Mouse (Mus musculus): Measurements from ENCODE around the gene Spire2.
"Not testable (repeated sequence)": the region's sequence is repeated elsewhere in the genome, so short reads cannot be mapped to it uniquely, and the experiment has no call there.

Gene Spire2

GRCm38 (mm10) chr8:123384883-123385540, 52.5 kb downstream of the Spire2 start:
- DNase-seq: peak; percentile 51

GRCm38 (mm10) chr8:123387041-123387440, 54.5 kb downstream of the Spire2 start:
- no peak for DNase-seq

GRCm38 (mm10) chr8:123387801-123388200, 55.3 kb downstream of the Spire2 start:
- no peak for DNase-seq

- DNase-seq: no peak
These were observed 56.5 kb downstream of the Spire2 start for GRCm38 (mm10) chr8:123389026-123389425.

GRCm38 (mm10) chr8:123398308-123398707, 65.8 kb downstream of the Spire2 start:
- no peak for DNase-seq

- DNase-seq: no peak
These were observed 69.4 kb downstream of the Spire2 start for GRCm38 (mm10) chr8:123401936-123402335.

GRCm38 (mm10) chr8:123402730-123403326, 70.3 kb downstream of the Spire2 start:
- no peak for DNase-seq

- DNase-seq: no peak
These were observed 72.0 kb downstream of the Spire2 start for GRCm38 (mm10) chr8:123404521-123404920.

- DNase-seq: peak; percentile 74
These were observed 74.3 kb downstream of the Spire2 start, which contains the start of gene Mc1r for GRCm38 (mm10) chr8:123406786-123407185. TSS of gene Mc1r (plus strand) at chr8:123407107.

- no peak for DNase-seq
These were observed 75.1 kb downstream of the Spire2 start for GRCm38 (mm10) chr8:123407612-123408011.

GRCm38 (mm10) chr8:123408586-123409544, 76.4 kb downstream of the Spire2 start:
- DNase-seq: no peak

GRCm38 (mm10) chr8:123410049-123410587, 77.6 kb downstream of the Spire2 start:
- peak; percentile 72 for DNase-seq

GRCm38 (mm10) chr8:123410788-123411187, 78.3 kb downstream of the Spire2 start:
- no peak for DNase-seq

- DNase-seq: peak; percentile 95
These were observed 78.7 kb downstream of the Spire2 start, which contains the start of gene Tubb3 for GRCm38 (mm10) chr8:123411246-123411645. TSS of gene Tubb3 (plus strand) at chr8:123411424.

GRCm38 (mm10) chr8:123411781-123412327, 79.3 kb downstream of the Spire2 start:
- DNase-seq: peak; percentile 12

- DNase-seq: peak; percentile 79
These were observed 80.2 kb downstream of the Spire2 start for GRCm38 (mm10) chr8:123412560-123413170.

GRCm38 (mm10) chr8:123414255-123414654, 81.7 kb downstream of the Spire2 start:
- DNase-seq: peak; percentile 70

GRCm38 (mm10) chr8:123414997-123415696, 82.6 kb downstream of the Spire2 start:
- DNase-seq: not testable (repeated sequence)

GRCm38 (mm10) chr8:123415967-123416943, 83.7 kb downstream of the Spire2 start:
- peak; percentile 28 for DNase-seq

GRCm38 (mm10) chr8:123416944-123417555, 84.5 kb downstream of the Spire2 start:
- DNase-seq: no peak
